Mouse (Mus musculus) liver, adult 2 months (tissue): ENCODE data around the gene C87436. TPM values are rescaled to one million over a fixed set of nuclear protein-coding genes. Genes with fewer than 3 reads are reported as not detected.

Source experiments
- DNase-seq: peaks from one replicate; pipeline ENCODE4 v3.0.0-alpha.2; 2011; ENCODE audit warnings: low read depth, low spot score; ENCODE audit errors: extremely low read depth
- H3K27ac ChIP-seq: fragments of 200-500 bp; replicated peaks from 2 replicates; pipeline ENCODE4 v1.5.1; 2012; ENCODE audit warnings: low read depth, mild to moderate bottlenecking, control low read depth, inconsistent platforms, low read length; ENCODE audit not compliant: insufficient read depth
- H3K27me3 ChIP-seq: fragments of 200-500 bp; 2 replicates; pipeline ENCODE4 v1.6.1; 2012; ENCODE audit warnings: mild to moderate bottlenecking, moderate library complexity, low read length, inconsistent platforms; ENCODE audit not compliant: control insufficient read depth, insufficient read depth
- H3K36me3 ChIP-seq: fragments of 200-500 bp; 2 replicates; pipeline ENCODE4 v1.6.1; 2012; ENCODE audit warnings: low read length, inconsistent platforms; ENCODE audit not compliant: control insufficient read depth, insufficient read depth
- H3K4me1 ChIP-seq: fragments of 200-500 bp; 2 replicates; pipeline ENCODE4 v1.6.1; 2011; ENCODE audit warnings: low read length; ENCODE audit not compliant: control insufficient read depth, insufficient read depth
- H3K4me3 ChIP-seq: fragments of 200-500 bp; 2 replicates; pipeline ENCODE4 v1.5.1; 2011; ENCODE audit warnings: low read depth, mild to moderate bottlenecking, control low read depth, low read length, moderate library complexity; ENCODE audit not compliant: insufficient read depth
- H3K79me2 ChIP-seq: fragments of 200-500 bp; 2 replicates; pipeline ENCODE4 v1.6.1; 2012; ENCODE audit warnings: inconsistent platforms, mild to moderate bottlenecking, low read length, moderate library complexity; ENCODE audit not compliant: control insufficient read depth, insufficient read depth
- H3K9ac ChIP-seq: fragments of 200-500 bp; 2 replicates; pipeline ENCODE4 v1.6.1; 2012; ENCODE audit warnings: low read depth, mild to moderate bottlenecking, control low read depth, inconsistent platforms, low read length
- CTCF ChIP-seq: fragments of 200-500 bp; IDR thresholded peaks from 2 replicates; pipeline ENCODE4 v1.5.1; 2011; ENCODE audit warnings: low read depth, low read length, control low read depth
- POLR2A ChIP-seq: fragments of 200-500 bp; IDR thresholded peaks from 2 replicates; pipeline ENCODE4 v1.6.1; 2011; ENCODE audit warnings: low read length, control low read depth; ENCODE audit not compliant: insufficient read depth; ENCODE audit errors: extremely low read depth
- WGBS: fragments of 180-500 bp; shearing (Covaris S2); methylation state at CpG from one replicate; pipeline ENCODE4 v1.1.7; 2018; 5-methylcytosine and 5-hydroxymethylcytosine counted together
- polyA plus RNA-seq: library from polyadenylated mRNA; depleted of rRNA; stranded (reverse); fragments of >200 nt; gene quantifications from 2 replicates; pipeline ENCODE4 v1.2.3, GENCODE M21; 2012
- total RNA-seq: library from RNA; depleted of rRNA; stranded (reverse); fragments of >200 nt; gene quantifications from 2 replicates; pipeline ENCODE4 v1.2.3, GENCODE M21; 2014

Gene C87436
- total and polyA plus RNA-seq, 2 experiments, result 7.6 to 10.1 TPM

GRCm38 (mm10) chr6:86395021-86395420 is 43.2 kb upstream of the C87436 start:
- peaks cover 23% of the 10 kb centered on the region for H3K36me3 ChIP-seq
- 31% methylated on average over 9 of the region's 9 CpGs for WGBS
- peak overlapping the region; percentile 40; the same call in 1 of the 2 replicates for H3K9ac ChIP-seq
- DNase-seq, result peak; percentile 82
- no peak for TF ChIP-seq CTCF
- TF ChIP-seq POLR2A, result no peak
- H3K27ac ChIP-seq, result peak overlapping the region; percentile 80
- peaks cover 6% of the 10 kb centered on the region for H3K4me1 ChIP-seq
- H3K27me3 ChIP-seq, result no peaks in the 10 kb centered on the region
- H3K4me3 ChIP-seq, result no peak overlapping the region
- H3K79me2 ChIP-seq, result peaks cover 13% of the 10 kb centered on the region; the same call in 1 of the 2 replicates

DNA sequence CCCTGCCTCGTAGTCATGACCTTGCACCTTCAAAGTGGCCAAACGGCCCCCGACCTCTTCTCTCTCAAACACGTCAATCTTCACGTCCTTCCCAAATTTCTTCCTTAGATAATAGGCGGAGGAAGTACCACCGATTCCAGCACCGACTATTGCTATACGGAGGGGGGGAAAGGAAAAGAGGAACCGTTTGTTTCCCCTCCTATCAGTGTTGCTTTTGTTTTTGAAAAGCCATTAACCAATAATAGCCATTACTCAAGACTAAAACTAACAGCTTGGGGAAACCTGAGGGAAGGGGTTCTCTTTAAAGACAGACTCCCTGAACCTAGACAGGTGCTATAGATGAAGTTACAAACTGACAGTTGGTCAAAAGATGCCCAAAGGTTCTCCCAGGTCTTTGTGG is 42.2 kb upstream of the C87436 start:
- Histone ChIP-seq H3K27ac (peak overlapping the region; percentile 78), H3K79me2 (peaks cover 8% of the 10 kb centered on the region; the same call in 1 of the 2 replicates), H3K27me3 (no peaks in the 10 kb centered on the region), H3K4me1 (peaks cover 8% of the 10 kb centered on the region), H3K9ac (peak overlapping the region; percentile 84), H3K36me3 (peaks cover 14% of the 10 kb centered on the region), H3K4me3 (peak overlapping the region; percentile 72)
- TF ChIP-seq POLR2A (no peak), CTCF (no peak)
- 5% methylated on average over 10 of the region's 10 CpGs for WGBS
- DNase-seq, result no peak

DNA sequence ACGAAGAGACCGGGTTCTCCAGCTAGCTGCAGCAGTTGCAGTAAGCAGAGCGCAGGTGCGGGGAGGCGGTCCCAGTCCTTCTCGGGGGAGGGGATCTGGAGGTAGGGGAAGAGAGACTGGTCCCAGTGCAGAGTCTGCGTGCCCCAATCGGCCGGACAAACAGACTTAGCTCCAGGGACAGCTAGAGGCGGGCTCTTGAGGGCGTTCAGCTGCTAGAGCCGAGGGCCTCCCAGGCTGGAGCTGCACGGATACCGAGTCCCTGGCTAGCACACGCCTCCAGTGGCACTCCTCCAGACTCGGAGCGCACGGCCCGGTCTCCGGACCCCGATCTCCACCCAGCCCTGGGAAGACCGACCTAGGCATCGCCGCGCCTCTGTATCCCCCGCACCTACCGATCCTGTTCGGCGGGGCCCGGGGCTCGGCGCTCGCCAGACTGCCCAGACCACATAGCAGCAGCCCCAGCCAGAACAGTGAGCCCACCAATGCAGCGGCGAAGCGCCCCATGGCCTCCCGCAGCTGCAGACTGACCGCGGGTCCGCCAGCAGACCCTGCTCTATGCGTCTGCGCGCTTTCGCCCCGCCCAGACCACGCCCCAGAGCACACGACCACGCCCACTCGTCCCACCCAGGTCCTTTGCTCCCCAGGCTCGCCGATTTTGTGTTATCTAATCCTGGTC is 41.5 kb upstream of the C87436 start, which contains the start of gene Pcyox1:
Pcyox1 (minus strand) TSS at position 574 of the 676 bp plus-strand sequence.
- TF ChIP-seq POLR2A (peak; percentile 96), CTCF (no peak)
- Histone ChIP-seq H3K36me3 (peaks cover 6% of the 10 kb centered on the region), H3K9ac (peak within 1 kb of the TSS; percentile 84), H3K27me3 (no peaks in the 10 kb centered on the region), H3K4me1 (peaks cover 9% of the 10 kb centered on the region), H3K27ac (peak within 1 kb of the TSS; percentile 78), H3K4me3 (peak within 1 kb of the TSS; percentile 72), H3K79me2 (peaks cover 8% of the 10 kb centered on the region; the same call in 1 of the 2 replicates)
- peak; percentile 87 for DNase-seq
- 1% methylated on average over 51 of the region's 51 CpGs for WGBS

DNA sequence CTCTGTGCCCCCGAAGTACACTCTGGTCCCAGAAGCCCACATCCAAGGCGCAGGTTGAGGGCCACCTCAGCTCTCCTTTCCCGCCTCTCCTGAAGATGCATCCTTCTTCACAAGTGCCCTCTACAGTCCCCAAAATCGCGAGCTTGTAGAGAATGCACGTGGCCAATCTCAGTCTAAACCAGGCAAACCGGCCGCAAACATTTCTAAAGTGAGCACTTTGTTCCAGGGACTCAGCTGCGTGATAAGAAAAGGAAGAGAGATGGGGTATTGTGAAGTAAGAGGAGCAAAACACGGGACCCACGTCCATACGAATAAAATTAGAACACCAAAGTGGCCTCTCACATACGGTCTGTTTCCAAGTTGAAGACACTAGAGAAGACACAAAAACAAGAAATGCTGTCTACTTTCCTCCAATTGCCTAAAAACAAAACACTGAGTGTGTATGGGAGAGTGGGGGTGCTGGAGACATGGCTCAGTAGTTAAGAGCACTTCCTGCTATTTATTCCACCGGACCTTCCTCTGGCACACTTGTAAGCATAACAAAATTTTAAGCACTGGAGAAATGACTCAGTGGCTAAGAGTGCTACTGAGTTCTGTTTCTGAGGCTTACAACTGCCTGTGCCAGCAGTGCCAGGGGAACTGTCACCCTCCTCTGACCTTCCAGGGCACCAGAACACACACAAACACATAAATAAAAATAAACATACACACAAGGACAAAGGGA is 40.8 kb upstream of the C87436 start:
- Histone ChIP-seq H3K36me3 (no peaks in the 10 kb centered on the region; the same call in 1 of the 2 replicates), H3K27me3 (no peaks in the 10 kb centered on the region), H3K4me1 (peaks cover 9% of the 10 kb centered on the region), H3K27ac (peak overlapping the region; percentile 72), H3K4me3 (peak overlapping the region; percentile 72), H3K79me2 (peaks cover 8% of the 10 kb centered on the region; the same call in 1 of the 2 replicates), H3K9ac (peak overlapping the region; percentile 61)
- no peak for DNase-seq
- WGBS, result 6% methylated on average over 14 of the region's 14 CpGs
- TF ChIP-seq CTCF (no peak), POLR2A (no peak)

- TF ChIP-seq POLR2A (no peak), CTCF (no peak)
- 69% methylated on average over 2 of the region's 2 CpGs for WGBS
- H3K27ac ChIP-seq, result no peak overlapping the region
- no peaks in the 10 kb centered on the region for H3K27me3 ChIP-seq
- H3K4me1 ChIP-seq, result peaks cover 10% of the 10 kb centered on the region
- no peak for DNase-seq
- no peaks in the 10 kb centered on the region; the same call in 1 of the 2 replicates for H3K36me3 ChIP-seq
- H3K4me3 ChIP-seq, result no peak overlapping the region
- no peak overlapping the region for H3K9ac ChIP-seq
- H3K79me2 ChIP-seq, result peaks cover 3% of the 10 kb centered on the region; the same call in 1 of the 2 replicates
These were observed 39.2 kb upstream of the C87436 start for GRCm38 (mm10) chr6:86398986-86399385.
